Mouse (Mus musculus): ENCODE measurements around the gene Slc44a5. TPM values are rescaled to one million over a fixed set of nuclear protein-coding genes. Genes with fewer than 3 reads are reported as not detected.

Slc44a5 gene
- polyA plus RNA-seq, 1 experiment from 2014 or later: 6.8 TPM

- Histone ChIP-seq H3K9me3 (no peaks in the 10 kb centered on the region), H3K4me3 (replicated peaks) (no peak overlapping the region), H3K36me3 (no peaks in the 10 kb centered on the region), H3K27me3 (no peaks in the 10 kb centered on the region), H3K9ac (replicated peaks) (no peak overlapping the region), H3K4me1 (replicated peaks) (no peaks in the 10 kb centered on the region), H3K4me2 (replicated peaks) (no peak overlapping the region), H3K27ac (no peak overlapping the region)
- 90% methylated on average over 2 of the region's 3 CpGs for WGBS
- 0 out of 2 replicates have a peak, but pooled peaks have one; percentile 20 for ATAC-seq
These were observed 206.2 kb downstream of the Slc44a5 start for GRCm38 (mm10) chr3:154179423-154179920.

GRCm38 (mm10) chr3:154182987-154183386 is 209.8 kb downstream of the Slc44a5 start:
- Histone ChIP-seq H3K27ac (no peak overlapping the region), H3K4me2 (replicated peaks) (no peak overlapping the region), H3K9ac (replicated peaks) (no peak overlapping the region), H3K4me3 (replicated peaks) (no peak overlapping the region), H3K36me3 (no peaks in the 10 kb centered on the region), H3K9me3 (no peaks in the 10 kb centered on the region), H3K4me1 (replicated peaks) (no peaks in the 10 kb centered on the region), H3K27me3 (no peaks in the 10 kb centered on the region)
- ATAC-seq: no peak
- WGBS: 94% methylated on average over 7 of the region's 7 CpGs

- H3K9ac ChIP-seq (replicated peaks): no peak overlapping the region
- H3K27ac ChIP-seq: no peak overlapping the region
- H3K27me3 ChIP-seq: no peaks in the 10 kb centered on the region
These were observed 210.7 kb downstream of the Slc44a5 start for GRCm38 (mm10) chr3:154183957-154184356.

GRCm38 (mm10) chr3:154188668-154189067 is 215.4 kb downstream of the Slc44a5 start:
- no peaks in the 10 kb centered on the region for H3K27me3 ChIP-seq
- H3K4me3 ChIP-seq (replicated peaks): no peak overlapping the region
- no peak overlapping the region for H3K9ac ChIP-seq (replicated peaks)
- peak overlapping the region; percentile 4; the same call in 1 of the 2 replicates for H3K27ac ChIP-seq
- no peaks in the 10 kb centered on the region for H3K9me3 ChIP-seq
- no peak overlapping the region for H3K4me2 ChIP-seq (replicated peaks)
- ATAC-seq: no peak
- 65% methylated on average over 9 of the region's 9 CpGs for WGBS
- H3K36me3 ChIP-seq: no peaks in the 10 kb centered on the region
- peaks cover 26% of the 10 kb centered on the region for H3K4me1 ChIP-seq (replicated peaks)

More at GRCm38 (mm10) chr3:154183957-154184356, 210.7 kb downstream of the Slc44a5 start:
- no peaks in the 10 kb centered on the region for H3K9me3 ChIP-seq
- WGBS: 86% methylated on average over 9 of the region's 9 CpGs
- no peak overlapping the region for H3K4me3 ChIP-seq (replicated peaks)
- H3K4me2 ChIP-seq (replicated peaks): no peak overlapping the region
- H3K4me1 ChIP-seq (replicated peaks): peaks cover 4% of the 10 kb centered on the region
- no peak for ATAC-seq
- no peaks in the 10 kb centered on the region for H3K36me3 ChIP-seq

GRCm38 (mm10) chr3:154192328-154193030 is 219.2 kb downstream of the Slc44a5 start:
- Histone ChIP-seq H3K27me3 (no peaks in the 10 kb centered on the region), H3K4me2 (replicated peaks) (no peak overlapping the region), H3K9ac (replicated peaks) (0 out of 2 replicates have a peak overlapping the region, but pooled peaks have one; percentile 23), H3K27ac (peak overlapping the region; percentile 26; the same call in 1 of the 2 replicates), H3K9me3 (no peaks in the 10 kb centered on the region), H3K36me3 (no peaks in the 10 kb centered on the region), H3K4me3 (replicated peaks) (no peak overlapping the region), H3K4me1 (replicated peaks) (peaks cover 41% of the 10 kb centered on the region)
- 4% methylated on average over 13 of the region's 14 CpGs for WGBS
- peak; percentile 48 for ATAC-seq

GRCm38 (mm10) chr3:154193189-154193840 is 220.1 kb downstream of the Slc44a5 start:
- H3K4me2 ChIP-seq (replicated peaks): no peak overlapping the region
- no peaks in the 10 kb centered on the region for H3K9me3 ChIP-seq
- no peak overlapping the region for H3K9ac ChIP-seq (replicated peaks)
- H3K4me3 ChIP-seq (replicated peaks): no peak overlapping the region
- no peaks in the 10 kb centered on the region for H3K36me3 ChIP-seq
- peak overlapping the region; percentile 1; the same call in 1 of the 2 replicates for H3K27ac ChIP-seq
- H3K27me3 ChIP-seq: no peaks in the 10 kb centered on the region
- H3K4me1 ChIP-seq (replicated peaks): peaks cover 41% of the 10 kb centered on the region
- 50% methylated on average over 10 of the region's 10 CpGs for WGBS
- ATAC-seq: 0 out of 2 replicates have a peak, but pooled peaks have one; percentile 28

GRCm38 (mm10) chr3:154200422-154200828 is 227.2 kb downstream of the Slc44a5 start:
- Histone ChIP-seq H3K27ac (no peak overlapping the region), H3K4me2 (replicated peaks) (no peak overlapping the region), H3K36me3 (no peaks in the 10 kb centered on the region), H3K4me3 (replicated peaks) (no peak overlapping the region), H3K4me1 (replicated peaks) (no peaks in the 10 kb centered on the region), H3K9ac (replicated peaks) (no peak overlapping the region), H3K9me3 (no peaks in the 10 kb centered on the region), H3K27me3 (no peaks in the 10 kb centered on the region)
- ATAC-seq: no peak
- 70% methylated on average over 8 of the region's 8 CpGs for WGBS

GRCm38 (mm10) chr3:154201796-154202195 is 228.6 kb downstream of the Slc44a5 start:
- ATAC-seq: no peak

GRCm38 (mm10) chr3:154202383-154202782 is 229.1 kb downstream of the Slc44a5 start:
- 91% methylated on average over 13 of the region's 13 CpGs for WGBS
- H3K4me2 ChIP-seq (replicated peaks): no peak overlapping the region
- H3K4me1 ChIP-seq (replicated peaks): no peaks in the 10 kb centered on the region
- H3K27me3 ChIP-seq: no peaks in the 10 kb centered on the region
- no peak overlapping the region for H3K4me3 ChIP-seq (replicated peaks)
- no peak overlapping the region for H3K27ac ChIP-seq
- no peaks in the 10 kb centered on the region for H3K36me3 ChIP-seq
- no peak overlapping the region for H3K9ac ChIP-seq (replicated peaks)
- ATAC-seq: no peak
- no peaks in the 10 kb centered on the region for H3K9me3 ChIP-seq

More at GRCm38 (mm10) chr3:154201796-154202195, 228.6 kb downstream of the Slc44a5 start:
- H3K4me2 ChIP-seq (replicated peaks): no peak overlapping the region
- H3K27me3 ChIP-seq: no peaks in the 10 kb centered on the region
- no peaks in the 10 kb centered on the region for H3K4me1 ChIP-seq (replicated peaks)
- 88% methylated on average over 12 of the region's 12 CpGs for WGBS
- no peak overlapping the region for H3K4me3 ChIP-seq (replicated peaks)
- H3K9ac ChIP-seq (replicated peaks): no peak overlapping the region
- no peaks in the 10 kb centered on the region for H3K9me3 ChIP-seq
- no peaks in the 10 kb centered on the region for H3K36me3 ChIP-seq
- H3K27ac ChIP-seq: no peak overlapping the region

- Histone ChIP-seq H3K27me3 (no peaks in the 10 kb centered on the region), H3K4me1 (replicated peaks) (peaks cover 18% of the 10 kb centered on the region), H3K9me3 (no peaks in the 10 kb centered on the region), H3K4me3 (replicated peaks) (no peak overlapping the region), H3K4me2 (replicated peaks) (no peak overlapping the region), H3K36me3 (no peaks in the 10 kb centered on the region), H3K9ac (replicated peaks) (no peak overlapping the region), H3K27ac (no peak overlapping the region)
- ATAC-seq: no peak
- WGBS: 92% methylated on average over 2 of the region's 2 CpGs
These were observed 235.2 kb downstream of the Slc44a5 start for GRCm38 (mm10) chr3:154208479-154208878.

GRCm38 (mm10) chr3:154209201-154209754 is 236.0 kb downstream of the Slc44a5 start:
- no peak overlapping the region for H3K9ac ChIP-seq (replicated peaks)
- H3K4me3 ChIP-seq (replicated peaks): no peak overlapping the region
- no peak overlapping the region for H3K4me2 ChIP-seq (replicated peaks)
- ATAC-seq: peak; percentile 56
- H3K27me3 ChIP-seq: no peaks in the 10 kb centered on the region
- H3K36me3 ChIP-seq: no peaks in the 10 kb centered on the region
- no peaks in the 10 kb centered on the region for H3K9me3 ChIP-seq
- H3K27ac ChIP-seq: no peak overlapping the region
- WGBS: 47% methylated on average over 4 of the region's 4 CpGs
- H3K4me1 ChIP-seq (replicated peaks): peaks cover 18% of the 10 kb centered on the region
